Mouse (Mus musculus): ENCODE results near the gene Desi1. TPM values are rescaled to one million over a fixed set of nuclear protein-coding genes. Genes with fewer than 3 reads are reported as not detected.

The Desi1 gene
- polyA plus RNA-seq, 1 experiment = 53.6 TPM

GRCm38 (mm10) chr15:81943176-81943749 lies 90.4 kb downstream of the Desi1 start:
- peaks cover 13% of the 10 kb centered on the region for H3K27me3 ChIP-seq (replicated peaks)
- no peaks in the 10 kb centered on the region for H3K36me3 ChIP-seq (replicated peaks; ENCODE audit: low read length)
- TF ChIP-seq FLI1 (IDR thresholded peaks at IDR 0.05; ENCODE audit: low read length) (no peak), GATA1 (IDR thresholded peaks at IDR 0.05; ENCODE audit: borderline replicate concordance, low read length) (no peak)

More at GRCm38 (mm10) chr15:81943176-81943749, 90.4 kb downstream of the Desi1 start:
- peaks cover 6% of the 10 kb centered on the region; the same call in 1 of the 2 replicates for H3K9me3 ChIP-seq
- H3K4me3 ChIP-seq (replicated peaks) = no peak overlapping the region
- H3K4me1 ChIP-seq = peaks cover 35% of the 10 kb centered on the region

Other genes with a start within 250 kb of the Desi1 start
- 6.1 and 10.8 TPM in 2 replicates for gene Tef, start 231.4 kb downstream of the Desi1 start, polyA plus RNA-seq (2012; ENCODE audit: insufficient read depth, low replicate concordance)
- 16.1 and 26.6 TPM in 2 replicates for gene Tob2, start 175.1 kb downstream of the Desi1 start, polyA plus RNA-seq (2012; ENCODE audit: insufficient read depth, low replicate concordance)
- 4.8 and 12.6 TPM in 2 replicates for gene Phf5a, start 162.0 kb downstream of the Desi1 start, polyA plus RNA-seq (2012; ENCODE audit: insufficient read depth, low replicate concordance)
- 36.5 and 110 TPM in 2 replicates for gene Aco2, start 161.6 kb downstream of the Desi1 start, polyA plus RNA-seq (2012; ENCODE audit: insufficient read depth, low replicate concordance)
- 38.3 and 52.6 TPM in 2 replicates for gene Polr3h, start 107.6 kb downstream of the Desi1 start, polyA plus RNA-seq (2012; ENCODE audit: insufficient read depth, low replicate concordance)
- not detected in 2 replicates for gene Csdc2, start 97.1 kb downstream of the Desi1 start, polyA plus RNA-seq (2012; ENCODE audit: insufficient read depth, low replicate concordance)
- 7.0 and 42.9 TPM in 2 replicates for gene Pmm1, start 72.9 kb downstream of the Desi1 start, polyA plus RNA-seq (2012; ENCODE audit: insufficient read depth, low replicate concordance)
- gene 1700029P11Rik, start 53.3 kb downstream of the Desi1 start, polyA plus RNA-seq (2012; ENCODE audit: insufficient read depth, low replicate concordance) = not detected in 2 replicates
- 7.9 and 8.1 TPM in 2 replicates for gene Xrcc6, start 46.0 kb downstream of the Desi1 start, polyA plus RNA-seq (2012; ENCODE audit: insufficient read depth, low replicate concordance)
- gene Snu13, start 13.7 kb upstream of the Desi1 start, polyA plus RNA-seq (2012; ENCODE audit: insufficient read depth, low replicate concordance) = 96.3 and 124 TPM in 2 replicates
- gene 4930407I10Rik, start 25.3 kb upstream of the Desi1 start, polyA plus RNA-seq (2012; ENCODE audit: insufficient read depth, low replicate concordance) = not detected in 2 replicates
- gene Mei1, start 36.1 kb upstream of the Desi1 start, polyA plus RNA-seq (2012; ENCODE audit: insufficient read depth, low replicate concordance) = not detected in 2 replicates
- gene Ccdc134, start 94.1 kb upstream of the Desi1 start, polyA plus RNA-seq (2012; ENCODE audit: insufficient read depth, low replicate concordance) = 4.1 and 35.3 TPM in 2 replicates
- 351 and 1,948 TPM in 2 replicates for gene Srebf2, start 113.3 kb upstream of the Desi1 start, polyA plus RNA-seq (2012; ENCODE audit: insufficient read depth, low replicate concordance)
- gene Shisa8, start 179.0 kb upstream of the Desi1 start, polyA plus RNA-seq (2012; ENCODE audit: insufficient read depth, low replicate concordance) = 0.89 TPM in 1 of 2 replicates, not detected in the other
- not detected in 2 replicates for gene Tnfrsf13c, start 190.5 kb upstream of the Desi1 start, polyA plus RNA-seq (2012; ENCODE audit: insufficient read depth, low replicate concordance)
- 9.2 and 32.0 TPM in 2 replicates for gene Cenpm, start 210.9 kb upstream of the Desi1 start, polyA plus RNA-seq (2012; ENCODE audit: insufficient read depth, low replicate concordance)
- 0.06 TPM in 1 of 2 replicates, not detected in the other for gene 1500009C09Rik, start 218.5 kb upstream of the Desi1 start, polyA plus RNA-seq (2012; ENCODE audit: insufficient read depth, low replicate concordance)
- 0.62 TPM in 1 of 2 replicates, not detected in the other for gene Sept3, start 241.0 kb upstream of the Desi1 start, polyA plus RNA-seq (2012; ENCODE audit: insufficient read depth, low replicate concordance)